Mouse (Mus musculus) liver, postnatal 0 days (tissue): ENCODE data around the gene Vtcn1. TPM values are rescaled to one million over a fixed set of nuclear protein-coding genes. Genes with fewer than 3 reads are reported as not detected.

Source experiments
- ATAC-seq: fragments of 200-750 bp; cut with Nextera tagmentation; 2 replicates; pipeline ENCODE4 v1.8.0; 2017; ENCODE audit warnings: mild to moderate bottlenecking, moderate library complexity
- DNase-seq: peaks from one replicate; pipeline ENCODE4 v3.0.0-alpha.2; 2016
- H3K27ac ChIP-seq: fragments of 300-500 bp; sonication (generic); 2 replicates; pipeline ENCODE4 v1.5.1; 2014; ENCODE audit warnings: antibody characterized with exemption, moderate library complexity, mild to moderate bottlenecking, low read depth
- H3K27me3 ChIP-seq: fragments of 300-500 bp; sonication (generic); 2 replicates; pipeline ENCODE4 v1.6.1; 2014; ENCODE audit warnings: low read length, control low read depth, mixed read lengths; ENCODE audit not compliant: insufficient read depth
- H3K36me3 ChIP-seq: fragments of 300-500 bp; sonication (generic); replicated peaks from 2 replicates; pipeline ENCODE4 v1.6.1; 2014; ENCODE audit warnings: mild to moderate bottlenecking, control low read depth, low read length, moderate library complexity, mixed read lengths; ENCODE audit not compliant: insufficient read depth
- H3K4me1 ChIP-seq: fragments of 300-500 bp; sonication (generic); 2 replicates; pipeline ENCODE4 v1.6.1; 2014; ENCODE audit warnings: antibody characterized with exemption, mild to moderate bottlenecking, control low read depth; ENCODE audit not compliant: insufficient read depth
- H3K4me2 ChIP-seq: fragments of 300-500 bp; sonication (generic); 2 replicates; pipeline ENCODE4 v1.6.1; 2014; ENCODE audit warnings: low read depth, mild to moderate bottlenecking, low read length, moderate library complexity, mixed read lengths
- H3K4me3 ChIP-seq: fragments of 300-500 bp; sonication (generic); 2 replicates; pipeline ENCODE4 v1.5.1; 2014; ENCODE audit warnings: low read depth, low read length
- H3K9ac ChIP-seq: fragments of 300-500 bp; sonication (generic); replicated peaks from 2 replicates; pipeline ENCODE4 v1.6.1; 2014; ENCODE audit warnings: mild to moderate bottlenecking, moderate library complexity
- H3K9me3 ChIP-seq: fragments of 300-500 bp; sonication (generic); 2 replicates; pipeline ENCODE4 v1.6.1; 2016; ENCODE audit warnings: mild to moderate bottlenecking, control low read depth, low read length, mixed read lengths
- CTCF ChIP-seq: sonication (generic); IDR thresholded peaks from 2 replicates; pipeline ENCODE4 v1.5.1; 2016; ENCODE audit warnings: antibody characterized with exemption, low read depth
- EP300 ChIP-seq: IDR thresholded peaks from 2 replicates; pipeline ENCODE4 v1.6.1; 2016; ENCODE audit warnings: antibody characterized with exemption, low read depth, mild to moderate bottlenecking
- WGBS: fragments of 180-500 bp; shearing (Covaris S2); extraction: QIAGEN DNeasy Blood & Tissue Kit; methylation state at CpG from one replicate; pipeline ENCODE4 v1.1.7; 2014; ENCODE audit not compliant: insufficient replicate concordance; 5-methylcytosine and 5-hydroxymethylcytosine counted together
- polyA plus RNA-seq: library from polyadenylated mRNA; unstranded; fragments of >200 nt; fragmentation: Nextera tagmentation; extraction: Ambion mirVana; gene quantifications from 2 replicates; pipeline ENCODE4 v1.2.1, GENCODE M21; 2015

The Vtcn1 gene
- polyA plus RNA-seq, 1 experiment from 2014 or later = 0.05 TPM

DNA sequence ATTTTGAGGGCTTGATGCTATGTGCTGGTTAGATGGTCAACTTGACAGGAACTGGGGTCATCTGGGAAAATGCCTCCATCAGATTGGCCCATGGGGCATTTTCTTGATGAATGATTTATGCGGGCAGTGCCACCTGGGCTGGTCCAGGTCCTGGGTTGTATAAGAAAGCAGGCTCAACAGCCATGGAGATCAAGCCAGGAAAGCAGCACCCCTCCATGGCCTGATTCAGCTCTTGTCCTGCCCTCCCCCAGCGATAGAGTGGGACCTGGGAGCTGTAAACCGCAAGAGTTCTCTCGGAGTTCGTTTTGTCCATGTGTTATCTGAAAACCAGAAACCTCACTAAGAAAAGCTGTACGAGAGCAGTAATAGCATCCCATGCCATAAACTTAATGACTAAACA lies 110.3 kb downstream of the Vtcn1 start:
- Histone ChIP-seq H3K9me3 (no peaks in the 10 kb centered on the region), H3K4me1 (no peaks in the 10 kb centered on the region), H3K4me2 (no peak overlapping the region), H3K27me3 (no peaks in the 10 kb centered on the region), H3K36me3 (peaks cover 22% of the 10 kb centered on the region), H3K4me3 (no peak overlapping the region), H3K27ac (no peak overlapping the region), H3K9ac (no peak overlapping the region)
- WGBS = 80% methylated on average over 6 of the region's 6 CpGs
- DNase-seq (no peak), ATAC-seq (no peak)
- TF ChIP-seq CTCF (no peak), EP300 (no peak)

DNA sequence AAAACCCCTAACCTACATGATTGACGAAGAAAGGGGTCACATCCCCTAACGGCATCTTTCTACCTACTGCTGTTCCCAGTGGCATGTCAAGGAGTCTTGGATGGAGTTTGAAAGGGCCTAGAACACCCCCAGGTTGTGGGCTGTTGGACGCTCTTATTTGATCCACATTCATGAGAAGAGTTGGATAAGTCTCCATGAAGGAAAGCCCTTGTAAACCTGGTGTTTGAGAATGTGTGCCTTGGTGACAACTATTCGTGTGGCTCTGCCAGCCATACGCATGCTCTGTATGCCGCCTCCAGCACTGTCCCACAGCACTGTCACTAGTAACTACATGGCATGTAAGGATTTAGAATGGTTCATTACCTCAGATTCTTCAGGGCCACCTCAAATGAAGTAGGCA lies 110.9 kb downstream of the Vtcn1 start:
- 92% methylated on average over 6 of the region's 6 CpGs for WGBS
- DNase-seq (no peak), ATAC-seq (no peak)

DNA sequence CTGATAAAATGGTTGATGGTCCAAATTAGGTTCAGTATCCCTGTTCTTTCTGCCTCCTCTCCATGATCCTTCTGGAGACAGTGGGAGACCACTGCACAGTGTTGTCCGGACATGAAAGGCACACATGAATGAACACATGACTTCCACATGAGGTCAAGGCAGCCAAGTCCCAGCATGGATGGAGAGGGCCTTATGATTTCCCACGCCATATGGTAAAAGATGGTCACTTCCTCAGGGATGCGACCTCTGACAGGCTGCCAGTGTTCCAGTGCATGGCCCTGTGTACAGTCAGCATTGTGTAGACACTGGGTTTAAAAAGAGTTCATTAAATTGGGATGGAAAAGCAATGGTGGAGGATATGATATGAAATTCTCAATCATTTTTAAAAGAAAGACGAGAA lies 113.0 kb downstream of the Vtcn1 start:
- Histone ChIP-seq H3K4me2 (no peak overlapping the region), H3K36me3 (peaks cover 32% of the 10 kb centered on the region), H3K9ac (no peak overlapping the region), H3K9me3 (no peaks in the 10 kb centered on the region), H3K27me3 (no peaks in the 10 kb centered on the region), H3K27ac (no peak overlapping the region), H3K4me1 (no peaks in the 10 kb centered on the region), H3K4me3 (no peak overlapping the region)
- ATAC-seq (no peak), DNase-seq (no peak)
- 89% methylated on average over 4 of the region's 4 CpGs for WGBS
- TF ChIP-seq CTCF = no peak
- TF ChIP-seq EP300 = no peak

More for the DNA sequence above, 110.9 kb downstream of the Vtcn1 start:
- H3K4me3 ChIP-seq = no peak overlapping the region
- no peaks in the 10 kb centered on the region for H3K4me1 ChIP-seq
- H3K36me3 ChIP-seq = peaks cover 28% of the 10 kb centered on the region
- no peak overlapping the region for H3K27ac ChIP-seq
- no peaks in the 10 kb centered on the region for H3K9me3 ChIP-seq
- TF ChIP-seq EP300 (no peak), CTCF (no peak)
- H3K27me3 ChIP-seq = no peaks in the 10 kb centered on the region
- no peak overlapping the region for H3K4me2 ChIP-seq
- H3K9ac ChIP-seq = no peak overlapping the region

DNA sequence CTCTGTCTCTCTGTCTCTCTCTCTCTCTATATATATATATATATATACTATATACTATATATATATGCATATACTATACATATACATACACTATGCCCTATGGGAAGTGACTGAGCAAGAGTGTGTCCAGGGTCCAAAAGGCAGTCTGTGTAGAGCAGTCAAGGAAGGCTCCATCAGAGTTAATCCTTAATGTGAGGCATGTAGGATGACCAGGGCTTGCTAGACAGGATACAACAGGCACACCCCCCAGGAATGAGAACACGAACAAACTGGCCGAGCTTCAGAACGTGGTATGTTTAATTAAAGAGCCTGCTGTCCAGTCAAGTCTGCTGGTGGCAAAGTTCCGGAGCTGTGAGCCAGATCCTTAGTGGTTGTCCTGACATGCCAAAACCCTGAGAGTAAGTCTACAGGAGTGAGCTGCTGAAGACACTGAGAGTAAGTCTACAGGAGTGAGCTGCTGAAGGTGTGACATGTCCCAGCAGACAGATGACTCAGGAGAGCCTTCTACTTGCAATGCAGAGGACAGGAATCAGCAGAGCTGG lies 115.3 kb downstream of the Vtcn1 start:
- Histone ChIP-seq H3K36me3 (peaks cover 52% of the 10 kb centered on the region), H3K9me3 (no peaks in the 10 kb centered on the region), H3K9ac (no peak overlapping the region), H3K4me3 (no peak overlapping the region), H3K27me3 (no peaks in the 10 kb centered on the region), H3K27ac (no peak overlapping the region), H3K4me1 (no peaks in the 10 kb centered on the region), H3K4me2 (no peak overlapping the region)
- ATAC-seq (no peak), DNase-seq (no peak)
- no peak for TF ChIP-seq EP300
- no peak for TF ChIP-seq CTCF
- 75% methylated on average over 4 of the region's 4 CpGs for WGBS

Other genes with a start within 250 kb of the Vtcn1 start
- 37.7 and 40.4 TPM in 2 replicates for gene Man1a2, start 140.0 kb upstream of the Vtcn1 start, polyA plus RNA-seq
- gene Trim45, start 96.7 kb downstream of the Vtcn1 start, polyA plus RNA-seq = 0.59 and 0.67 TPM in 2 replicates
- 2.6 and 3.3 TPM in 2 replicates for gene Ttf2, start 144.2 kb downstream of the Vtcn1 start, polyA plus RNA-seq
- gene Cd101, start 204.1 kb downstream of the Vtcn1 start, polyA plus RNA-seq = 0.09 and 0.12 TPM in 2 replicates